Comparison of ENCODE assay signal across 17 mouse cellular contexts in genomic region chr17:85619113-85620085, GRCm38 (mm10). TPM values are rescaled to one million over a fixed set of nuclear protein-coding genes. Genes with fewer than 3 reads are reported as not detected.
DNase-seq lines count a peak whose midpoint lies in the region; ATAC-seq lines count a peak whose summit lies in the region.
"Had no signal": no experiment of that assay in that cellular context is flagged by ENCODE, and none has a peak within 500 bp of the region (broad histone marks: within the 10 kb centered on the region; RNA-seq: fewer than 3 reads in every experiment).

No protein-coding gene starts in this region.

- DNase-seq in hindbrain, embryonic 11.5 days (ENCODE audit: low spot score): peak; percentile 55
- no peak for DNase-seq in hindbrain, embryonic 14.5 days (ENCODE audit: low spot score)
- DNase-seq in layer of hippocampus, adult 9-11 months: no peak
- no peak for DNase-seq in kidney, adult 8-10 months
- DNase-seq in frontal cortex, adult 2 months (ENCODE audit: extremely low spot score in 1 of 2, low spot score in 1 of 2): no peak
- DNase-seq: cerebellum, adult 18-20 months; gastrocnemius, postnatal 14 days; heart, postnatal 36 days; lung, embryonic 14.5 days had no signal

- no peaks in the 10 kb centered on the region for H3K36me3 ChIP-seq in hindbrain, embryonic 11.5 days (ENCODE audit: control insufficient read depth, insufficient read depth, low read length)
- no peaks in the 10 kb centered on the region for H3K36me3 ChIP-seq in hindbrain, embryonic 14.5 days (replicated peaks; ENCODE audit: control insufficient read depth, insufficient read depth)
- H3K36me3 ChIP-seq in embryonic facial prominence, embryonic 13.5 days: no peaks in the 10 kb centered on the region
- H3K36me3 ChIP-seq in forebrain, embryonic 15.5 days: no peaks in the 10 kb centered on the region
- no peaks in the 10 kb centered on the region for H3K36me3 ChIP-seq in midbrain, embryonic 16.5 days (ENCODE audit: control insufficient read depth, insufficient read depth, low read length)

- H3K9ac ChIP-seq in hindbrain, embryonic 11.5 days (ENCODE audit: low read depth, low read length): no peak overlapping the region
- no peak overlapping the region for H3K9ac ChIP-seq in hindbrain, embryonic 14.5 days
- H3K9ac ChIP-seq in embryonic facial prominence, embryonic 13.5 days: 0 out of 2 replicates have a peak overlapping the region, but pooled peaks have one; percentile 1
- H3K9ac ChIP-seq in forebrain, embryonic 15.5 days (replicated peaks): no peak overlapping the region
- no peak overlapping the region; the same call in 1 of the 2 replicates for H3K9ac ChIP-seq in midbrain, embryonic 16.5 days (ENCODE audit: low read depth, low read length)
- H3K9ac ChIP-seq: lung, embryonic 14.5 days had no signal

- H3K4me3 ChIP-seq in hindbrain, embryonic 11.5 days (ENCODE audit: low read depth, low read length): no peak overlapping the region
- H3K4me3 ChIP-seq in hindbrain, embryonic 14.5 days (replicated peaks; ENCODE audit: low read length): no peak overlapping the region
- H3K4me3 ChIP-seq in embryonic facial prominence, embryonic 13.5 days: peak overlapping the region; percentile 47
- peak overlapping the region; percentile 45 for H3K4me3 ChIP-seq in forebrain, embryonic 15.5 days
- H3K4me3 ChIP-seq in midbrain, embryonic 16.5 days (ENCODE audit: low read depth, low read length): peak overlapping the region; percentile 31; the same call in 1 of the 2 replicates

- H3K4me2 ChIP-seq in hindbrain, embryonic 11.5 days (replicated peaks; ENCODE audit: low read depth, low read length): no peak overlapping the region
- H3K4me2 ChIP-seq in hindbrain, embryonic 14.5 days (replicated peaks): no peak overlapping the region
- H3K4me2 ChIP-seq in embryonic facial prominence, embryonic 13.5 days: peak overlapping the region; percentile 62
- peak overlapping the region; percentile 71 for H3K4me2 ChIP-seq in forebrain, embryonic 15.5 days (replicated peaks)
- H3K4me2 ChIP-seq in midbrain, embryonic 16.5 days (ENCODE audit: low read length): peak overlapping the region; percentile 54
- H3K4me2 ChIP-seq: liver, embryonic 11.5 days; lung, embryonic 14.5 days had no signal

- no peak overlapping the region for H3K27ac ChIP-seq in hindbrain, embryonic 11.5 days (ENCODE audit: low read depth, low read length)
- no peak overlapping the region for H3K27ac ChIP-seq in hindbrain, embryonic 14.5 days
- H3K27ac ChIP-seq in embryonic facial prominence, embryonic 13.5 days: peak overlapping the region; percentile 57
- H3K27ac ChIP-seq in forebrain, embryonic 15.5 days (replicated peaks): peak overlapping the region; percentile 70
- H3K27ac ChIP-seq in midbrain, embryonic 16.5 days (ENCODE audit: low read length): peak overlapping the region; percentile 76; the same call in 1 of the 2 replicates
- H3K27ac ChIP-seq: kidney, postnatal 0 days; macrophage had no signal

- 1% methylated on average over 20 of the region's 20 CpGs for WGBS in hindbrain, embryonic 11.5 days
- WGBS in hindbrain, embryonic 14.5 days: 3% methylated on average over 20 of the region's 20 CpGs
- 6% methylated on average over 20 of the region's 20 CpGs for WGBS in embryonic facial prominence, embryonic 13.5 days
- whole genome bisulfite sequencing in forebrain, embryonic 15.5 days: 8% methylated on average over 20 of the region's 20 CpGs
- WGBS in midbrain, embryonic 16.5 days: 7% methylated on average over 20 of the region's 20 CpGs

- peaks cover 4% of the 10 kb centered on the region; the same call in 1 of the 2 replicates for H3K4me1 ChIP-seq in hindbrain, embryonic 11.5 days (replicated peaks; ENCODE audit: control insufficient read depth, insufficient read depth, low read length)
- peaks cover 8% of the 10 kb centered on the region; the same call in 1 of the 2 replicates for H3K4me1 ChIP-seq in hindbrain, embryonic 14.5 days (replicated peaks; ENCODE audit: control insufficient read depth, insufficient read depth, low read length)
- H3K4me1 ChIP-seq in embryonic facial prominence, embryonic 13.5 days: peaks cover 45% of the 10 kb centered on the region
- H3K4me1 ChIP-seq in forebrain, embryonic 15.5 days: peaks cover 40% of the 10 kb centered on the region
- peaks cover 8% of the 10 kb centered on the region for H3K4me1 ChIP-seq in midbrain, embryonic 16.5 days (ENCODE audit: control insufficient read depth, insufficient read depth, low read length)

- no peaks in the 10 kb centered on the region for H3K9me3 ChIP-seq in hindbrain, embryonic 11.5 days (ENCODE audit: control insufficient read depth, low read length)
- H3K9me3 ChIP-seq in hindbrain, embryonic 14.5 days (ENCODE audit: control insufficient read depth, low read length): no peaks in the 10 kb centered on the region
- H3K9me3 ChIP-seq in embryonic facial prominence, embryonic 13.5 days: no peaks in the 10 kb centered on the region
- no peaks in the 10 kb centered on the region for H3K9me3 ChIP-seq in forebrain, embryonic 15.5 days
- H3K9me3 ChIP-seq in midbrain, embryonic 16.5 days (replicated peaks; ENCODE audit: control insufficient read depth, low read length, poor library complexity, severe bottlenecking): no peaks in the 10 kb centered on the region

- no peak for ATAC-seq in hindbrain, embryonic 11.5 days (ENCODE audit: low FRiP score)
- ATAC-seq in hindbrain, embryonic 14.5 days (ENCODE audit: low FRiP score): no peak
- no peak for ATAC-seq in embryonic facial prominence, embryonic 13.5 days (ENCODE audit: insufficient number of reproducible peaks, insufficient read depth, low FRiP score, low TSS enrichment, low read depth)
- ATAC-seq in forebrain, embryonic 15.5 days (replicated peaks): no peak
- ATAC-seq in midbrain, embryonic 16.5 days: no peak

- peaks cover 94% of the 10 kb centered on the region for H3K27me3 ChIP-seq in hindbrain, embryonic 11.5 days (ENCODE audit: control insufficient read depth, insufficient read depth, low read length)
- H3K27me3 ChIP-seq in hindbrain, embryonic 14.5 days (ENCODE audit: control insufficient read depth, insufficient read depth, low read length): peaks cover 97% of the 10 kb centered on the region
- peaks cover 97% of the 10 kb centered on the region for H3K27me3 ChIP-seq in embryonic facial prominence, embryonic 13.5 days
- peaks cover 83% of the 10 kb centered on the region for H3K27me3 ChIP-seq in forebrain, embryonic 15.5 days
- H3K27me3 ChIP-seq in midbrain, embryonic 16.5 days (ENCODE audit: control insufficient read depth, insufficient read depth, low read depth, low read length): peaks cover 62% of the 10 kb centered on the region

RNA-seq across cellular contexts. Expression of gene Six3, which starts 6.0 kb away (rescaled TPM):
- polyA plus RNA-seq in hindbrain, embryonic 11.5 days (2014; fragmentation: Nextera tagmentation; extraction: Ambion mirVana): 0.09 and 0.18 TPM in 2 replicates
- 0.52 TPM in 1 of 2 replicates, not detected in the other for polyA plus RNA-seq in hindbrain, embryonic 14.5 days (2014; fragmentation: Nextera tagmentation; extraction: Ambion mirVana)
- polyA plus RNA-seq in embryonic facial prominence, embryonic 13.5 days (2015; fragmentation: Nextera tagmentation; extraction: Ambion mirVana): 4.5 and 8.3 TPM in 2 replicates
- 18.0 and 21.7 TPM in 2 replicates for polyA plus RNA-seq in forebrain, embryonic 15.5 days (2015; fragmentation: Nextera tagmentation; extraction: Ambion mirVana)
- polyA plus RNA-seq in midbrain, embryonic 16.5 days (2015; fragmentation: Nextera tagmentation; extraction: Ambion mirVana): 19.1 and 24.2 TPM in 2 replicates
- 0.74 and 1.2 TPM in 2 replicates for polyA plus RNA-seq in frontal cortex, adult 2 months (2012; rRNA removed)
- polyA plus RNA-seq: C2C12; heart, embryonic 11.5 days; kidney, postnatal 0 days; liver, embryonic 11.5 days; lung, embryonic 14.5 days; macrophage had no signal

Comparison
In these comparisons a context has a peak if more than half of its experiments do, and no peak if none do; other contexts are left out.
1. H3K27ac ChIP-seq: peak in embryonic facial prominence, embryonic 13.5 days (single experiment), forebrain, embryonic 15.5 days (single experiment) and midbrain, embryonic 16.5 days (single experiment); none in hindbrain, embryonic 11.5 days (single experiment) and hindbrain, embryonic 14.5 days (single experiment).
2. H3K4me2 ChIP-seq: peak in embryonic facial prominence, embryonic 13.5 days (single experiment), forebrain, embryonic 15.5 days (single experiment) and midbrain, embryonic 16.5 days (single experiment); none in hindbrain, embryonic 11.5 days (single experiment) and hindbrain, embryonic 14.5 days (single experiment).
3. H3K4me3 ChIP-seq: peak in embryonic facial prominence, embryonic 13.5 days (single experiment), forebrain, embryonic 15.5 days (single experiment) and midbrain, embryonic 16.5 days (single experiment); none in hindbrain, embryonic 11.5 days (single experiment) and hindbrain, embryonic 14.5 days (single experiment).